Mouse (Mus musculus): ENCODE data around the gene Lmo2. TPM values are rescaled to one million over a fixed set of nuclear protein-coding genes. Genes with fewer than 3 reads are reported as not detected.

Gene Lmo2
- total and polyA plus RNA-seq, 2 experiments from 2014 or later: 5.7 to 12.3 TPM

DNA sequence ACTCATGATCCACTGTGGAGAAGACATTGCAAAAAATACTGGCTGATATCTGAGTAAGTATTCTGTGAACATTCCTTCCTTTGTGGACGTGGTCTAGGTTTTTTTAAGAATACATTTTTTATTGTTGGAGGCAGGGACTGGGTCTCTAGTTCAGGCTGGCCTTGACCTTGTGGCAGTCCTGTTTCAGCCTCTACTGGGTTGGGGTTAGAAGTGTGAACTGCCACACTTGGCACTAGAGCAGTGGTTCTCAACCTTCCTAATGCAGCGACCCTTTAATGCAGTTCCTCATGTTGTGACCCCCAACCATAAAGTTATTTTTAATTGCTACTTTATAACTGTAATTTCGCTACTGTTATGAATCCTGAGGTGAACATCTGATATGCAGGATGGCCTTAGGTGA, 72.6 kb downstream of the Lmo2 start:
- peaks cover 13% of the 10 kb centered on the region for H3K36me3 ChIP-seq (replicated peaks; ENCODE audit: control insufficient read depth, insufficient read depth, low read length)
- no peak for TF ChIP-seq CTCF (IDR thresholded peaks at IDR 0.05; ENCODE audit: low read depth)
- TF ChIP-seq EP300 (IDR thresholded peaks at IDR 0.05; ENCODE audit: low read depth): no peak
- ATAC-seq (ENCODE audit: insufficient read depth, low read depth): no peak

More for the DNA sequence above, 72.6 kb downstream of the Lmo2 start:
- Histone ChIP-seq H3K27ac (ENCODE audit: low read depth) (no peak overlapping the region), H3K4me3 (ENCODE audit: low read depth, low read length) (no peak overlapping the region), H3K27me3 (ENCODE audit: control insufficient read depth, insufficient read depth, low read length) (no peaks in the 10 kb centered on the region), H3K4me1 (ENCODE audit: control insufficient read depth, insufficient read depth) (peaks cover 15% of the 10 kb centered on the region), H3K9me3 (replicated peaks; ENCODE audit: control insufficient read depth, low read length) (no peaks in the 10 kb centered on the region), H3K9ac (replicated peaks; ENCODE audit: low read depth, low read length) (no peak overlapping the region), H3K4me2 (ENCODE audit: low read depth, low read length) (no peak overlapping the region)
- no peak for DNase-seq (ENCODE audit: low spot score)
- WGBS: 66% methylated on average over 3 of the region's 3 CpGs

Other genes starting within 250 kb of the Lmo2 start
- 17.2 and 25.6 TPM in 2 replicates for gene Nat10, start 196.7 kb upstream of the Lmo2 start, total RNA-seq (2014; rRNA removed; ENCODE audit: low replicate concordance)
- 6.9 and 7.8 TPM in 2 replicates for gene Nat10, start 196.7 kb upstream of the Lmo2 start, polyA plus RNA-seq (2015; fragmentation: Nextera tagmentation; extraction: Ambion mirVana)
- gene Caprin1, start 160.3 kb upstream of the Lmo2 start, total RNA-seq (2014; rRNA removed; ENCODE audit: low replicate concordance): 143 and 221 TPM in 2 replicates
- 106 and 114 TPM in 2 replicates for gene Caprin1, start 160.3 kb upstream of the Lmo2 start, polyA plus RNA-seq (2015; fragmentation: Nextera tagmentation; extraction: Ambion mirVana)
- gene Fbxo3, start 69.7 kb downstream of the Lmo2 start, total RNA-seq (2014; rRNA removed; ENCODE audit: low replicate concordance): 48.8 and 58.1 TPM in 2 replicates
- gene Fbxo3, start 69.7 kb downstream of the Lmo2 start, polyA plus RNA-seq (2015; fragmentation: Nextera tagmentation; extraction: Ambion mirVana): 40.7 and 43.1 TPM in 2 replicates
- gene 4931422A03Rik, start 70.4 kb downstream of the Lmo2 start, total RNA-seq (2014; rRNA removed; ENCODE audit: low replicate concordance): not detected in 2 replicates
- gene 4931422A03Rik, start 70.4 kb downstream of the Lmo2 start, polyA plus RNA-seq (2015; fragmentation: Nextera tagmentation; extraction: Ambion mirVana): 0.93 and 1.1 TPM in 2 replicates
- gene Gm10912, start 107.8 kb downstream of the Lmo2 start, total RNA-seq (2014; rRNA removed; ENCODE audit: low replicate concordance): not detected in 2 replicates
- gene Gm10912, start 107.8 kb downstream of the Lmo2 start, polyA plus RNA-seq (2015; fragmentation: Nextera tagmentation; extraction: Ambion mirVana): 0.07 TPM in 1 of 2 replicates, not detected in the other
- not detected in 2 replicates for gene Gm10799, start 110.6 kb downstream of the Lmo2 start, total RNA-seq (2014; rRNA removed; ENCODE audit: low replicate concordance)
- not detected in 2 replicates for gene Gm10799, start 110.6 kb downstream of the Lmo2 start, polyA plus RNA-seq (2015; fragmentation: Nextera tagmentation; extraction: Ambion mirVana)
- gene Cd59b, start 111.9 kb downstream of the Lmo2 start, total RNA-seq (2014; rRNA removed; ENCODE audit: low replicate concordance): 1.1 and 4.2 TPM in 2 replicates
- 1.6 and 2.8 TPM in 2 replicates for gene Cd59b, start 111.9 kb downstream of the Lmo2 start, polyA plus RNA-seq (2015; fragmentation: Nextera tagmentation; extraction: Ambion mirVana)
- gene Cd59a, start 137.8 kb downstream of the Lmo2 start, total RNA-seq (2014; rRNA removed; ENCODE audit: low replicate concordance): 28.3 and 40.6 TPM in 2 replicates
- 90.7 and 96.5 TPM in 2 replicates for gene Cd59a, start 137.8 kb downstream of the Lmo2 start, polyA plus RNA-seq (2015; fragmentation: Nextera tagmentation; extraction: Ambion mirVana)
- not detected in 2 replicates for gene A930018P22Rik, start 164.8 kb downstream of the Lmo2 start, total RNA-seq (2014; rRNA removed; ENCODE audit: low replicate concordance)
- 0.42 and 0.58 TPM in 2 replicates for gene A930018P22Rik, start 164.8 kb downstream of the Lmo2 start, polyA plus RNA-seq (2015; fragmentation: Nextera tagmentation; extraction: Ambion mirVana)